Mouse (Mus musculus): ENCODE results near the gene Pgghg. TPM values are rescaled to one million over a fixed set of nuclear protein-coding genes. Genes with fewer than 3 reads are reported as not detected.
A peak's percentile ranks its signal among the peaks of the same experiment; 100 is the strongest.

The Pgghg gene
- total and polyA plus RNA-seq, 3 experiments, result 3.0 to 7.2 TPM; not detected in 1

GRCm38 (mm10) chr7:140953133-140953532 lies 11.9 kb downstream of the Pgghg start:
- H3K4me3 ChIP-seq (ENCODE audit: control insufficient read depth in 1 of 2, insufficient read depth in 1 of 2, low read depth in 2 of 2, low read length in 2 of 2), result no peak overlapping the region
- peaks cover 0 to 21% of the 10 kb centered on the region in 2 experiments; a peak in 3 of 4 replicates for H3K4me1 ChIP-seq (ENCODE audit: control insufficient read depth in 1 of 2, insufficient read depth in 2 of 2, low read length in 2 of 2)
- H3K79me2 ChIP-seq (ENCODE audit: control insufficient read depth, insufficient read depth, low read length, poor library complexity), result peaks cover 29% of the 10 kb centered on the region
- H3K9me3 ChIP-seq (replicated peaks; ENCODE audit: insufficient read depth, low read length), result no peaks in the 10 kb centered on the region
- peaks cover 0 to 14% of the 10 kb centered on the region in 2 experiments; a peak in 2 of 4 replicates for H3K36me3 ChIP-seq (ENCODE audit: control insufficient read depth in 1 of 2, insufficient read depth in 2 of 2, low read length in 2 of 2)
- TF ChIP-seq POLR2AphosphoS5 (IDR thresholded peaks at IDR 0.05; ENCODE audit: borderline replicate concordance, low read depth, low read length) (no peak), RAD21 (IDR thresholded peaks at IDR 0.05; ENCODE audit: low read depth, low read length) (no peak), TCF12 (IDR thresholded peaks at IDR 0.05; ENCODE audit: low read depth, low read length) (no peak), TBP (IDR thresholded peaks at IDR 0.05; ENCODE audit: low read depth, low read length) (no peak), EP300 (IDR thresholded peaks at IDR 0.05; ENCODE audit: low read depth in 1 of 2, low read length in 2 of 2) (no peak), JUND (IDR thresholded peaks at IDR 0.05; ENCODE audit: low read depth, low read length) (no peak), MYB (IDR thresholded peaks at IDR 0.05; ENCODE audit: low read depth, low read length) (no peak), CTCF (IDR thresholded peaks at IDR 0.05 in 2 of 3, conservative IDR thresholded peaks at IDR 0.05 in 1 of 3; ENCODE audit: control insufficient read depth in 1 of 3, insufficient read depth in 1 of 3, low read depth in 2 of 3, low read length in 3 of 3, poor library complexity in 1 of 3, severe bottlenecking in 1 of 3) (no peak), RCOR1 (IDR thresholded peaks at IDR 0.05; ENCODE audit: low read depth, low read length) (no peak), E2F4 (IDR thresholded peaks at IDR 0.05; ENCODE audit: borderline replicate concordance, low read depth, low read length) (no peak), SMC3 (IDR thresholded peaks at IDR 0.05; ENCODE audit: low read depth, low read length) (no peak)
- H3K27ac ChIP-seq (ENCODE audit: control insufficient read depth, low read depth, low read length), result peak overlapping the region; percentile 20; the same call in 1 of the 2 replicates
- H3K9ac ChIP-seq (ENCODE audit: control insufficient read depth, low read depth, low read length, poor library complexity, severe bottlenecking), result no peak overlapping the region
- H3K27me3 ChIP-seq (ENCODE audit: control insufficient read depth in 1 of 2, insufficient read depth in 2 of 2, low read length in 2 of 2), result no peaks in the 10 kb centered on the region
- DNase-seq (ENCODE audit: low read depth, low spot score), result no peak

- peak overlapping the region; percentile 69 to 70 for H3K4me3 ChIP-seq (ENCODE audit: control insufficient read depth in 1 of 2, insufficient read depth in 1 of 2, low read depth in 2 of 2, low read length in 2 of 2)
- H3K79me2 ChIP-seq (ENCODE audit: control insufficient read depth, insufficient read depth, low read length, poor library complexity), result peaks cover 29% of the 10 kb centered on the region
- H3K4me1 ChIP-seq (ENCODE audit: control insufficient read depth in 1 of 2, insufficient read depth in 2 of 2, low read length in 2 of 2), result peaks cover 0 to 21% of the 10 kb centered on the region in 2 experiments; a peak in 3 of 4 replicates
- no peaks in the 10 kb centered on the region for H3K27me3 ChIP-seq (ENCODE audit: control insufficient read depth in 1 of 2, insufficient read depth in 2 of 2, low read length in 2 of 2)
- peak overlapping the region; percentile 46 for H3K9ac ChIP-seq (ENCODE audit: control insufficient read depth, low read depth, low read length, poor library complexity, severe bottlenecking)
- peaks cover 0 to 14% of the 10 kb centered on the region in 2 experiments; a peak in 2 of 4 replicates for H3K36me3 ChIP-seq (ENCODE audit: control insufficient read depth in 1 of 2, insufficient read depth in 2 of 2, low read length in 2 of 2)
- H3K27ac ChIP-seq (ENCODE audit: control insufficient read depth, low read depth, low read length), result peak overlapping the region; percentile 22; the same call in 1 of the 2 replicates
- peak; percentile 58 for DNase-seq (ENCODE audit: low read depth, low spot score)
- H3K9me3 ChIP-seq (replicated peaks; ENCODE audit: insufficient read depth, low read length), result no peaks in the 10 kb centered on the region
- no peak for TF ChIP-seq BHLHE40 (IDR thresholded peaks at IDR 0.05; ENCODE audit: borderline replicate concordance, low read depth, low read length)
- TF ChIP-seq MAX (IDR thresholded peaks at IDR 0.05; ENCODE audit: low read length), result no peak
- 0 out of 4 replicates have a peak, but pooled peaks of 1 of the 2 experiments have one; percentile 24 for TF ChIP-seq POLR2A (IDR thresholded peaks at IDR 0.05; ENCODE audit: control insufficient read depth in 1 of 2, insufficient read depth in 1 of 2, low read depth in 1 of 2, low read length in 2 of 2, poor library complexity in 1 of 2)
- peak; percentile 37; the same call in 1 of the 2 replicates for TF ChIP-seq ELF1 (IDR thresholded peaks at IDR 0.05; ENCODE audit: low read depth, low read length)
- peak; percentile 33; the same call in 1 of the 2 replicates for TF ChIP-seq HCFC1 (IDR thresholded peaks at IDR 0.05; ENCODE audit: low read depth, low read length)
- TF ChIP-seq TAL1 (IDR thresholded peaks at IDR 0.05; ENCODE audit: low read length), result no peak
- TF ChIP-seq ETS1 (IDR thresholded peaks at IDR 0.05; ENCODE audit: low read depth, low read length), result peak; percentile 86
- 0 out of 2 replicates have a peak, but pooled peaks have one; percentile 60 for TF ChIP-seq MEF2A (IDR thresholded peaks at IDR 0.05; ENCODE audit: extremely low read depth, insufficient replicate concordance, low read depth, low read length, poor library complexity, severe bottlenecking)
- TF ChIP-seq MXI1 (IDR thresholded peaks at IDR 0.05; ENCODE audit: low read depth, low read length), result peak; percentile 76
- TF ChIP-seq RAD21 (IDR thresholded peaks at IDR 0.05; ENCODE audit: low read depth, low read length), result no peak
- no peak for TF ChIP-seq GABPA (IDR thresholded peaks at IDR 0.05; ENCODE audit: low read depth, low read length)
- peak; percentile 24 to 33; a peak in 2 of 4 replicates for TF ChIP-seq EP300 (IDR thresholded peaks at IDR 0.05; ENCODE audit: low read depth in 1 of 2, low read length in 2 of 2)
- peak; percentile 88 for TF ChIP-seq SIN3A (IDR thresholded peaks at IDR 0.05; ENCODE audit: low read length)
These were observed 12.9 kb downstream of the Pgghg start for GRCm38 (mm10) chr7:140953800-140954732.

Data from MEL (cell line).